Mouse (Mus musculus): ENCODE results near the gene Syn3.

GRCm38 (mm10) chr10:86352521-86352920 lies 146.2 kb downstream of the Syn3 start:
- TF ChIP-seq CTCF (IDR thresholded peaks at IDR 0.05; ENCODE audit: extremely low read depth, insufficient read depth, insufficient read length, insufficient replicate concordance) (no peak), POLR2A (IDR thresholded peaks at IDR 0.05; ENCODE audit: low read depth, low read length) (no peak)
